Mouse (Mus musculus) gastrocnemius, postnatal 14 days (tissue): ENCODE results near the gene Gabrd. TPM values are rescaled to one million over a fixed set of nuclear protein-coding genes. Genes with fewer than 3 reads are reported as not detected.

ENCODE experiments used
- DNase-seq: peaks from one replicate; pipeline ENCODE4 v3.0.0; 2021; ENCODE audit warnings: mixed read lengths
- intact Hi-C: fragments of 180-260 bp; cut with DNase I; formaldehyde crosslinking; loops from one replicate; pipeline ENCODE4 v1.15.1; 2025; ENCODE audit warnings: low total_unique reads
- total RNA-seq, 2 experiments: library from RNA; stranded (reverse); gene quantifications; 2 replicates each; pipeline ENCODE4 v1.2.3; 2021

Gabrd gene
- total RNA-seq, 2 experiments from 2014 or later, result 0.53 to 0.62 TPM

- intact Hi-C loops, result no loop called here
Observed at GRCm38 (mm10) chr4:155346350-155346749, 51.6 kb downstream of the Gabrd start.

GRCm38 (mm10) chr4:155345608-155345953 lies 52.3 kb downstream of the Gabrd start:
- intact Hi-C loops, result no loop called here
- DNase-seq, result peak; percentile 49

More at GRCm38 (mm10) chr4:155346350-155346749, 51.6 kb downstream of the Gabrd start:
- DNase-seq, result no peak

GRCm38 (mm10) chr4:155344716-155345607 lies 53.0 kb downstream of the Gabrd start:
- intact Hi-C loops, result no loop called here
- DNase-seq, result no peak

- no peak for DNase-seq
- intact Hi-C loops, result no loop called here
Observed at GRCm38 (mm10) chr4:155344299-155344600, 53.7 kb downstream of the Gabrd start.

- intact Hi-C loops, result no loop called here
- no peak for DNase-seq
Observed at GRCm38 (mm10) chr4:155343415-155344298, 54.3 kb downstream of the Gabrd start.

- intact Hi-C loops, result no loop called here
- DNase-seq, result no peak
Observed at GRCm38 (mm10) chr4:155336284-155337050, 61.4 kb downstream of the Gabrd start.

Other genes starting within 250 kb of the Gabrd start
- gene Ski, start 175.5 kb downstream of the Gabrd start, total RNA-seq, result 10 to 100 TPM; 41.6 to 51.6 TPM
- 10 to 100 TPM; 11.9 to 15.3 TPM for gene Faap20, start 148.3 kb downstream of the Gabrd start, total RNA-seq
- gene Prkcz, start 36.8 kb downstream of the Gabrd start, total RNA-seq, result 1 to 10 TPM; 1.6 to 2.6 TPM
- under 1 TPM; 0.62 to 0.66 TPM for gene Cfap74, start 11.1 kb upstream of the Gabrd start, total RNA-seq
- gene Tmem52, start 71.0 kb upstream of the Gabrd start, total RNA-seq, result 100 to 1,000 TPM; 254 to 329 TPM
- 100 to 1,000 TPM; 104 to 119 TPM for gene Gnb1, start 93.2 kb upstream of the Gabrd start, total RNA-seq
- 10 to 100 TPM; 14.5 to 19.6 TPM for gene Nadk, start 164.3 kb upstream of the Gabrd start, total RNA-seq
- gene Slc35e2, start 203.3 kb upstream of the Gabrd start, total RNA-seq, result 1 to 10 TPM; 4.6 to 4.7 TPM
- gene Cdk11b, start 226.7 kb upstream of the Gabrd start, total RNA-seq, result 10 to 100 TPM; 25.9 TPM
- gene Gm10563, start 247.3 kb upstream of the Gabrd start, total RNA-seq, result not detected